Mouse (Mus musculus): ENCODE data around the gene Nmrk1. TPM values are rescaled to one million over a fixed set of nuclear protein-coding genes. Genes with fewer than 3 reads are reported as not detected.

The Nmrk1 gene
- polyA plus RNA-seq (2015; fragmentation: Nextera tagmentation; extraction: Ambion mirVana) = 5.3 and 7.3 TPM in 2 replicates

GRCm38 (mm10) chr19:18631644-18632219 lies at the start of gene Nmrk1, which contains the start of gene Ostf1:
Gene Nmrk1, plus strand, starts transcription at chr19:18631950.
Gene Ostf1, minus strand, starts transcription at chr19:18631823.

GRCm38 (mm10) chr19:18670608-18671007 lies 38.9 kb downstream of the Nmrk1 start, which contains the start of gene Carnmt1:
Gene Carnmt1, plus strand, starts transcription at chr19:18670764.

Other genes starting within 250 kb of the Nmrk1 start
- gene Ostf1, start 127 bp upstream of the Nmrk1 start, polyA plus RNA-seq (2015; fragmentation: Nextera tagmentation; extraction: Ambion mirVana) = 52.3 and 77.4 TPM in 2 replicates
- gene Carnmt1, start 38.8 kb downstream of the Nmrk1 start, polyA plus RNA-seq (2015; fragmentation: Nextera tagmentation; extraction: Ambion mirVana) = 40.0 and 45.4 TPM in 2 replicates
- gene D030056L22Rik, start 81.2 kb downstream of the Nmrk1 start, polyA plus RNA-seq (2015; fragmentation: Nextera tagmentation; extraction: Ambion mirVana) = 8.0 and 8.6 TPM in 2 replicates
- 0.10 and 0.12 TPM in 2 replicates for gene Trpm6, start 118.0 kb downstream of the Nmrk1 start, polyA plus RNA-seq (2015; fragmentation: Nextera tagmentation; extraction: Ambion mirVana)